In genomic region chr2:4154036-4154653, GRCm38 (mm10) we compare ENCODE assay signal across 10 mouse cellular contexts.
A peak's percentile ranks its signal among the peaks of the same experiment; 100 is the strongest.
DNase-seq lines count a peak whose midpoint lies in the region; ATAC-seq lines count a peak whose summit lies in the region.
"Had no signal": no experiment of that assay in that cellular context is flagged by ENCODE, and none has a peak within 500 bp of the region (broad histone marks: within the 10 kb centered on the region; RNA-seq: fewer than 3 reads in every experiment).

No protein-coding gene starts in this region.

- H3K4me2 ChIP-seq in heart, embryonic 13.5 days: peak overlapping the region; percentile 89; the same call in 1 of the 2 replicates
- H3K4me2 ChIP-seq in hindbrain, embryonic 12.5 days (replicated peaks): peak overlapping the region; percentile 65
- H3K4me2 ChIP-seq in midbrain, embryonic 16.5 days (ENCODE audit: low read length): peak overlapping the region; percentile 64

- DNase-seq in heart, postnatal 25 days (ENCODE audit: low spot score): no peak
- peak; percentile 22 for DNase-seq in embryo, embryonic 11 days
- DNase-seq in spleen, postnatal 14 days (ENCODE audit: low spot score in 2 of 2): no peak
- no peak for DNase-seq in ovary, adult 18-20 months (ENCODE audit: low spot score)
- DNase-seq in heart, postnatal 36 days: no peak
- DNase-seq: spleen, adult 18-20 months had no signal

- no peaks in the 10 kb centered on the region for H3K36me3 ChIP-seq in heart, embryonic 13.5 days
- no peaks in the 10 kb centered on the region for H3K36me3 ChIP-seq in hindbrain, embryonic 12.5 days
- H3K36me3 ChIP-seq in midbrain, embryonic 16.5 days (ENCODE audit: control insufficient read depth, insufficient read depth, low read length): no peaks in the 10 kb centered on the region

- H3K4me3 ChIP-seq in heart, embryonic 13.5 days: no peak overlapping the region
- peak overlapping the region; percentile 38 for H3K4me3 ChIP-seq in hindbrain, embryonic 12.5 days
- peak overlapping the region; percentile 41 for H3K4me3 ChIP-seq in midbrain, embryonic 16.5 days (ENCODE audit: low read depth, low read length)

- peaks cover 10% of the 10 kb centered on the region for H3K4me1 ChIP-seq in heart, embryonic 13.5 days
- peaks cover 29% of the 10 kb centered on the region for H3K4me1 ChIP-seq in hindbrain, embryonic 12.5 days
- H3K4me1 ChIP-seq in midbrain, embryonic 16.5 days (ENCODE audit: control insufficient read depth, insufficient read depth, low read length): peaks cover 33% of the 10 kb centered on the region

- H3K27ac ChIP-seq in heart, embryonic 13.5 days (replicated peaks): no peak overlapping the region
- peak overlapping the region; percentile 87 for H3K27ac ChIP-seq in hindbrain, embryonic 12.5 days
- H3K27ac ChIP-seq in midbrain, embryonic 16.5 days (ENCODE audit: low read length): peak overlapping the region; percentile 83

- intact Hi-C loops in heart, postnatal 25 days (cut with DNase I): no loop called here
- intact Hi-C loops in heart, postnatal 36 days (cut with DNase I): no loop called here

- H3K27me3 ChIP-seq in heart, embryonic 13.5 days (replicated peaks): peaks cover 18% of the 10 kb centered on the region
- no peaks in the 10 kb centered on the region for H3K27me3 ChIP-seq in hindbrain, embryonic 12.5 days
- no peaks in the 10 kb centered on the region for H3K27me3 ChIP-seq in midbrain, embryonic 16.5 days (ENCODE audit: control insufficient read depth, insufficient read depth, low read depth, low read length)

- H3K9me3 ChIP-seq in heart, embryonic 13.5 days: no peaks in the 10 kb centered on the region
- no peaks in the 10 kb centered on the region for H3K9me3 ChIP-seq in hindbrain, embryonic 12.5 days (replicated peaks)
- no peaks in the 10 kb centered on the region for H3K9me3 ChIP-seq in midbrain, embryonic 16.5 days (replicated peaks; ENCODE audit: control insufficient read depth, low read length, poor library complexity, severe bottlenecking)

- WGBS in heart, embryonic 13.5 days: 65% methylated on average over 5 of the region's 5 CpGs
- 36% methylated on average over 5 of the region's 5 CpGs for WGBS in hindbrain, embryonic 12.5 days
- 26% methylated on average over 5 of the region's 5 CpGs for WGBS in midbrain, embryonic 16.5 days

- no peak overlapping the region for H3K9ac ChIP-seq in heart, embryonic 13.5 days
- H3K9ac ChIP-seq in hindbrain, embryonic 12.5 days: peak overlapping the region; percentile 36
- peak overlapping the region; percentile 67 for H3K9ac ChIP-seq in midbrain, embryonic 16.5 days (ENCODE audit: low read depth, low read length)

- no peak for ATAC-seq in heart, embryonic 13.5 days (ENCODE audit: extremely low read depth, insufficient number of reproducible peaks, low FRiP score, low TSS enrichment)
- ATAC-seq in hindbrain, embryonic 12.5 days (ENCODE audit: low FRiP score): no peak
- no peak for ATAC-seq in midbrain, embryonic 16.5 days
- ATAC-seq: Patski had no signal
